Mouse (Mus musculus) cerebellum, adult 8-10 months (tissue): ENCODE data around the gene Tubb4b.
"Not testable (repeated sequence)": the region's sequence is repeated elsewhere in the genome, so short reads cannot be mapped to it uniquely, and the experiment has no call there.

ENCODE experiments used
- DNase-seq: peaks from one replicate; pipeline ENCODE4 v3.0.0; 2022

Tubb4b gene

DNA sequence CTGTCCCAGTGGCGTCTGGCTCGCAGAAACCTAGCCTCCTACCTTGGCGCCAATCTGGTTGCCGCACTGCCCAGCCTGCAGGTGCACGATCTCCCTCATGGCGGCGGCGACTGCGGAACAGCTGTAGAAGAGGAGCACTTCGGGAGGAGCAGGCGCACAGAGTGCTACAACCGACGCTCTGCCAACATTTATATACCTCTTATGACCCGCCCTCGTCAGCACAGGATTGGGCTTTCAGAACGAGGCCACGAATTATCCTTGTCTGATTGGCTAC lies at the start of gene Tubb4b:
Tubb4b (minus strand) TSS at position 211 of the 274 bp plus-strand sequence.
- DNase-seq, result no peak

DNA sequence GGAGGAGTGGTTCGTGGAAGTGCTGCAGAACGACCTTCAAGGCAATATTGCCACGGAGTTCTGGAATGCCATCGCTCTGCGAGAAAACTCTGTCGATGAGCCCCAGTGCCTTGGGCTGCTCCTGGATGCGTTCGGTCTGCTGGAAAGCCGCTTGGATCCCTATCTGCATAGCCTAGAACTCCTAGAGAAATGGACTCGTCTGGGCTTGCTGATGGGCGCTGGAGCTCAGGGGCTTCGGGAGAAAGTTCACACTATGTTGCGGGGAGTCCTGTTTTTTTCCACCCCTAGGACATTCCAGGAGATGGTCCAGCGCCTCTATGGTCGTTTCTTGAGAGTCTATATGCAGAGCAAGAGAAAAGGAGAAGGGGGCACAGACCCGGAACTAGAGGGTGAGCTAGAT lies 48.5 kb upstream of the Tubb4b start:
- no peak for DNase-seq

DNA sequence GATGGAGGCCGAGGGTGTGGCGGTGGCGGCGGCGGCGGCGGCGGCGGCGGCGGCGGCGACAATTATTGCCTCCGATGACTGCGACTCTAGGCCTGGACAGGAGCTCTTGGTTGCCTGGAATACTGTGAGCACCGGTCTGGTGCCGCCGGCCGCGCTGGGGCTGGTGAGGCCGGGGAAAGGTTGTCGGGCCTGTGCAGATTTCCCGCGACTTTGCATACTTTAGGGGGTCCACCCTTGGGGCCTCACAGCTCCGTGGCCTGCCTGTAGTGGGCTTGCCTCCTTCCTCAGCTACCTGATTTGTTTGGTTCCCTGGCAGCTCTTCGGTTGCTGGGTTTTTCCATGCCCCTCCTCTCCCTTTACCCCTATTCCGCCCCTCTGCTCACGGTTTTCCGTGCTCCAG lies 48.0 kb upstream of the Tubb4b start:
- no peak for DNase-seq

DNA sequence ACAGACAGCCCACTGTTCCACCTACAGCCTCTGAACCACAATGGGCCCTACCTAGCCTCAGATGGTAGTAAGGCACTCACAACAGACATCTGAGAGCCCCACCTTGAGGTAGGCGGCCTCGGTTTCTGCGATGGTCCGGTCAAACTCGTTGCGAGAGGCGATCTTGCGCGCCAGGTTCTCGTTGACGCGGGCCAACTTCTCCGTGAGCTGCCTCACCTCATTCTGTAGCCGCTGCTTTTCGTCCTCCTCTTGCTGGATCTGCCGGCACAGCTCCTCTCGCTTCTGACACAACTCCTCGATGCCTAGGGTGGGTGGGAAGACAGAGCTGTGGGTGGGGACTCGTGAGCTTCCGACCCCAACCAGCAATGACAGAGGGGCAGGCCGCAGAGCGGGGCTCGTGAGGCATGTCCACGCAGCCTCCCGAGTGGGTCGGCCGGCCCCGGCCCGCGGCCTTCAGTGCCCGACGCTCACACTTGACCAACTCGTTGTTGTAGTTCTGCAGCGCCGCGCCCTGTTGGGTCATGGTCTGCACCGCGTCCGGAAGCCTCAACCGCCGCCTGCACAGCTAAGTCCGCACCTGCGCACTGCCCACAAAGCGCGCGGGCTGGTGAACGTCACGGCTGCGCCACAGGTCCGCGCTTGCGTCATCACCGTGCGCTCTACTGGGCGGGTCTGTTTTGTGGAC lies 47.5 kb upstream of the Tubb4b start, which contains the start of the genes Ssna1 and Anapc2:
Ssna1 (minus strand) TSS at position 612 of the 685 bp plus-strand sequence.
Anapc2 (plus strand) TSS at position 652 of the 685 bp plus-strand sequence.
- peak; percentile 97 for DNase-seq

DNA sequence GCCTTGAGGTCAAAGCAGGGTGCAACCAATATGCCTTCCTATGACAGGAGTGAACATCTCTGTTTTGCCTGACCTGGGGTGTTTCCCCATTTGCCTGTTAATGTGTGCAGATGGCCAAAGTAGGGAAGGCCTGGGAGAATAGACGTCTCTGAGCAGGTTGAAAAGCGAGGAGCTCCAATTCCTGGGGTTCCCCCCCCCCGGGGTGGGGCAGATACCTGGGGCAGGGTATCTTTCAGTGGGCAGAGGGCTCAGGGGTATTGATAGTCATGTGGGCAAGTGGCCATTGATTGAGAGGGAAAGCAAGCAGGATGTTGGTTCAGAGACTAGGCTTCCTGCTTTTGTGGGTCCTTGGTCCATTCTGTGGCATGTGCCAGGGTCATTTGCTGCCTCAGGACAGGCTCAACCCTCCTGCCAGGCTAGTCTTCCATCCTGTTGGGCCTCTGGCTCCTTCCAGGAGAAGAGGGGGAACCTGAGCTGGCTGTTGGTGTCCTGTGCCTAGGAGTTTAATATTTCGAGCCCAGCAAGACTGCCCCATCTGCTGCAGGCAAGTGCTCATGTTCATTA lies 43.3 kb upstream of the Tubb4b start:
- DNase-seq, result no peak

DNA sequence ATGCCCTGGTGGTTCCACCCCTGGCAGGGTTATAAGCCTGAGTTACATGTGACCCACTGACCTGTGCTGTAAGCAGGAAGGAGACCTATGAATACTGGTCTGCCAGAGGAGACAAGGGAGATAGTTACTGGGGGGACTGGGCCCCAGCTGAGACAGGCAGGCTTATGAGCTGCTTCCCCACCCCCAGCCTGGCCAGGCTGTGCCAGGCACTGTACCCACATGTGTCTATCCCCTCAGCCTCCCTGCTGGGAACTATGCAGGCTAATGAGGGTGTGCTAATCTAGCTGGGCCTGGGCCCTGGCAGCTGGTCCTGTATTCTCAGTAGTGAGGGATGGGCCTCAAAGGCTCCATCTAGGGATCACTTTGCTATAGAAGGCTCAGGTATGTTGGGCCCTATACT lies 42.7 kb upstream of the Tubb4b start:
- DNase-seq, result no peak

DNA sequence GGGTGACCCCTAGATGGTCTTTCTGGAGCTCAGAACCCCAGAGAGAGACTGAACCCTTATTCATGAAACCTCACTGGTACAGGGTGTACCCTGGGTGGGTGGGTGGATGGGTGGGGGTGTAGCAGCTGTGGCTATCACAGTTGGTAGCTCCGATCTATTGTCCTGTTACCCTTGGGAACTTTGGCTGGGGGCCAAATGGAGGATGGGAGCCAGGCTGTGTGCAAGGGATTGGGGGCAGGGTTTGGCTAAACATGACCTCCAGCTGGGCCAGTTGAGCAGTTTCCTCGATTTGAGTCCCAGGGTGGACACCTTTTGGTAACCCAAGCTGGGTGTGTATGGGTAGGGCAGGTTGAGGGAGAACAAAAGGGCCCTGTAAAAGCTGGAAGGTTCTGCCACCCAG lies 42.2 kb upstream of the Tubb4b start:
- peak; percentile 80 for DNase-seq

DNA sequence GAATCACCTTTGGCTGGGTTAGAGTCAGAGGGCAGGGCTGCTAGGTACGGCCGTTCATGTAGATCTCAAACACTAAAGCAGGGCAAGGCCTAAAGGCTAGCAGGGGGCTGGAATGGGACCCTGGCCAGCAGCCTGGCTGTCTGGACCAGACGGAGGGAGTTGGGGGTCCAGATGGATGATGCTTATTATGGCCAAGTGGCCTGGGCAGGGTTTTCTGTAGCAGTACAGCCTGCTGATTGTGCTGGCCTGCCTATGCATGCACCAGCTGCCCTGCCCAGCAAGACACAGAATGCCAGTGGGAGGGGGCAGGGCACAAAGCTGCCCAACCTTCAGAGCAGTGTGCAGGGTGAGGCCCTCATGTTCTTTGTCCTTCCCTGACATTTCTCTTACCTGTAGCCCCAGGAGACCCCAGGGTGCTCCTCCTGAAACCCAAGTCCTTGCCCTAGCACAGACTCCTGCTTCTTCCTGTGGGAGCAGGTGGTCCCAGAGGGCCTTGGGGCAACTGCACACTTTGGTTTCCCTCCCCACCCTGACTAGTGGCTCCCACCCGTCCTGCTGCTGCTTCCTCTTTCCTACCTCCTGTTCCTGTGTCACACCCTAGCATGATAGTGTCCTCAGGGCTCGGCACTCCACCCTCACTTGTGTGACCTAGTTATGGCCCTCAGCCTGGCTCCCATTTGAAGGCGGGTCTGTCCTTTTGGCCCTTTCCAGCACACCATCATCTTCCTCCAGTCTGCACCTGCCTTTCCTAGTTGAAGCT lies 41.6 kb upstream of the Tubb4b start:
- peak; percentile 96 for DNase-seq

DNA sequence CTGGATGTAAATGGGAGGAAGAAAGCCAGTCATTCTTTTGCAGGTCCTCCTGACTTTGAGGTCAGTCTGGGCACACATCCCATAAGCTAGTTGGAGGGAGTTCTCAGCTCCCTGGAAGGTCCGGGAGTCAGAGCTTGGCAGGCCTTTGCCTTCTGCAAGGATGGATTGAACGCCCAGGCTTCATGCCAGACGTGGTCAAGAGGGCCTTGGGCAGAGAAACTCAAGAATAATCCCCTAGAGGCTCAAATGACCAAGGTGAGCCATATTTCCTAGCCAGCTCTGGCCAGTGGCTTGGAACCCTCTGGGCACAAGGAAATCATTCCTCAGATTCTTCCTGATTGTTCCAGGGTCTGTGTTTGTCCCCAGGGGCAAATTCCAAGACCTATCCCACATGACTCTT lies 40.3 kb upstream of the Tubb4b start:
- peak; percentile 87 for DNase-seq

DNA sequence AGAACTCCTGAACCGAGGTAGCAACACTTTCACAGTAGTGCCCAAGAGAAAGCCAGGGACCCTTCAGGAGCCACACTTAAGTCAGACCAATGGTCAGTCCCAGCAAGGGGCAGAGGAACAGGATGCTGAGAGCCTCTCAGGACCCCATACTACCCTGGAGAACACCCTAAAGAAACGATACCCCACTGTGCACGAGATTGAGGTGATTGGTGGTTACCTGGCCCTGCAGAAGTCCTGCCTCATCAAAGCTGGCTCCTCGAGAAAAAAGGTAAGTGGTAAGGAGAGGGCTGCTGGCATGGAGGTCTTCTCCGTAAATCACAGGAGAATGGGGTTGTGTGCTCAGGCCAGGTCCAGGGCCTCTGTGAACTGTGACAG lies 39.8 kb upstream of the Tubb4b start:
- DNase-seq, result no peak

DNA sequence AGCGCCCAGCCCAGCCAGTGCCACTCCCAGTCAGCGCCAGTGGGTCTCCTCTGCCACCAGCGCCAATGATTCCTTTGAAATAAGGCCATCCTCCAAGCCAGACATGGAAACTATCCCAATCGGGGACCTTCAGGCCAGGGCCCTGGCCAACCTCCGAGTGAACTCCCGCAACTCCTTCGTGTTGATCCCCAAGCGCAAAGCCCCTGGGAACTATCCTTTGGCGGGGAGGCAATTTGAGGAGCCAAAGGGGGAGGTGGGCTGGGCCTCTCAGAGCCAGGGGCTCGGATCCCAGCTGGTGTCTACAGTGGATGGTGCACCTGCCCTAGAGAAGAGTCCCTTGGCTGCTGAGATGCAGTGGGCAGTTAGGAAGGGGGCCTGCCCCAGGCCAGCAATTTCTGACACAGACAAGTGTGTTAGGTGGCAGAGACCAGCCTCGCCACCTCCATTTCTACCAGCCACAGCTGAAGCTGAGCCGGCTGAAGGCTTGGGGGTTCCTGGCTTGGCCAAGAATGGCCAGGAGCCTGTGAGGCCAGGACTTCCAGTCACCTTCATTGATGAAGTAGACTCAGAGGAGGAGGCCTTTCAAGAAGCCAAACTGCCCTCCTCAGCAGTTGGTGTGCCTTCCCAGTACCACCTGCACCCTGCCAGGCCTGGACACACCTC lies 39.3 kb upstream of the Tubb4b start:
- peak; percentile 49 for DNase-seq

DNA sequence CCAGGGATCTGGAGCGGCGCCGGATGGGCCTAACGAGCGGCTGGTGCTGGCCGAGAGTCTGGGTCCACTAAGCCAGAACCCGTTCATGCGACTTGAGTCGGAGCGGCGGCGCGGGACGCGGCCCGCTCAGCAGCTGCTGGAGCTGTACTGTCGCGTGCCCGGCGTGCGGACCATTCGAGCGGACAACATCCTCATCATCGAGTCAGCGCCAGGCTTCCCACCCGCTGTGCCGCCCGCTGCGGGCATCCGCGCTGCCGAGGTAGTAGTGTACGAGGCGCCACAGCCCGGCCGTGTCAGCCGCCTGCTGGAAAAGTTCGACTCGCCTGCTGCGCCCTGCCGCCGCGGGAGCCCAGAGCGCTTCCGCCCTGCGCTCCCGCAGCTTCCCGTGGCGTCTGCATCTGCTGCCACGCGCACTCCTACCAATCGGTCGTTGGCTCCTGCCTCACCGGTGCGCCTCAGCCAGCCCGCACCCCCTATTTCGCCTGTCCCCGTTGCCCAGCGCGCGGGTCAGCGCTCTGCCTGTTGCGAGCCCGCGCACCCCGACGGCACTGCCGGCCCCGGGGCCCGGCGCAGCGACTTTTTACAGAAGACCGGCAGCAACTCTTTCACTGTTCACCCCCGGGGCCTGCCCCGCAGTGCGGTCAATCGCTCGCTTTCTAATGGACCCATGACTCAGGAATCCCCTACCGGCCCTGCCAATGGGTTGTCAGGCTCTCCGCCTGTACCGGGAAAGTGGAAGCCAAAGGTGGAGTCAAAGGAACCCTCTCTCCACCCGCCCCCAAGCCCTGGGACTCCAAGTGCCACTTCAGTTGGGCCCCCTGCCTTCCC lies 38.5 kb upstream of the Tubb4b start:
- DNase-seq, result peak; percentile 82

DNA sequence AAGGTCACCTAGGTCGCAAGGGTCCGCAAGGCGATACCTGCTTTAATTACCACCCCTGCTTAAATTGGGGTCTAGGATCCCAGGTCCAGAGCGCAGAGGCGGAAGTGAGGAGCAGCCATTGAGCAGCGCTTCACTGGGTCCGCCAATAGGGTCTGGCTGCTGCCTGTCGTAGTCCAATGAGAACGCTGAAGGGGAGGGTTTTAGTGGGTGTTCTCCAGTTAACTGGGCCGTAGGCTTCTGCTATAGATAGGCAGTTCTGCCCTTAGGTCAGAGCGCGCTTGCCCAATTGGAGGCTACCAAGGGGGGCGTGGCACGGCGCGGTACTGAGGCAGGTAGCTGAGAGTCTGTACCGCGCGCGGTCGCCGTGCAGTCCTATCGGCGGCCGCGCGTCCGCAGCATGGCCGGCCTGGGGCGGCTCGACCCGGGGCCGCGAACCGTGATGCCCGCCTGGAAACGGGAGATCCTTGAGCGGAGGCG lies 37.8 kb upstream of the Tubb4b start, which contains the start of gene Tprn:
Tprn (plus strand) TSS at position 328 of the 477 bp plus-strand sequence.
- peak; percentile 95 for DNase-seq

DNA sequence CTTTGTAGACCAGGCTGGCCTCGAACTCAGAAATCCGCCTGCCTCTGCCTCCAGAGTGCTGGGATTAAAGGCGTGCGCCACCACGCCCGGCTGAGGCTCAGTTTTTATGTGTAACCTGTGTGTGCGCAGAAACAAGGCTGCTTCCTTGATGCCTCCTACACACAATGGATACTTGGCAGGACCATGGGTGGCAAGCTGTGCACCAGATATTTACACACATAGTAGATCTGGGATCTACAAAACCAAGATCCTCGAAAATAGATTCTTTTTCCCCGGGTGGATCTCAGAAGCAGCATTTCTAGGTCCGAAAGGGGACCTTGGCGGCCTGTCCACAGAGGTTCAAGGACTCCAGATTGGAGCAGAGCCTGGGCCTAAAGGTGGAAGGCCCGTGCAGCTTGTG lies 37.4 kb upstream of the Tubb4b start:
- DNase-seq, result no peak

DNA sequence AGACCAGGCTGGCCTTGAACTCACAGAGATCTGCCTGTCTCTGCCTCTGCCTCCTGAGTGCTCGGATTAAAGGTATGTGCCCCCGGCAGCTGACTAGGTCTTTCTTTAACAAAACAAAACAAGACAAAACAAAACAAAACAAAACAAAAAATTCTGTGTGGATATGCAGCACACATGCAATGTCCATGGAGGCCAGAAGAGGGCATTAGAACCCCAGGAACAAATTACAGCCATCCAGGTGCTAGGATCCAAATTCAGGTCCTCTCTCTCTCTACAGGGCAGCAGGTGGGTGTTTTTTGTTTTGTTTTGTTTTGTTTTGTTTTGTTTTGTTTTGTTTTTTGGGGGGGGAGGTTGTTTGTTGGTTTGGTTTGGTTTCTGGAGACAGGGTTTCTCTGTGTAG lies 34.4 kb upstream of the Tubb4b start:
- DNase-seq, result no peak

DNA sequence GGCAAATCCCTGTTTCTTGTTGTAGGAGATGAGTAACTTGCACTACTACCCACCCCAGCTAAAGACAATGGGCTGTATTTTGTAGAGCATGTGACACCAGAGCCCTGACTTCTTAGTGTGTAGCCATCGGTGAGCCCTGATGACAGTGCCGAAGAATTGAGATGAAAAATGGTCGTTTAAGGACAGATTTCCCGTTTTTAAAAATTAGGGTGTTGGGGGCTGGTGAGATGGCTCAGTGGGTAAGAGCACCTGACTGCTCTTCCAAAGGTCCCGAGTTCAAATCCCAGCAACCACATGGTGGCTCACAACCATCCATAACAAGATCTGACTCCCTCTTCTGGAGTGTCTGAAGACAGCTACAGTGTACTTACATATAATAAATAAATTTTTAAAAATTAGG lies 32.7 kb upstream of the Tubb4b start:
- not testable (repeated sequence) for DNase-seq

DNA sequence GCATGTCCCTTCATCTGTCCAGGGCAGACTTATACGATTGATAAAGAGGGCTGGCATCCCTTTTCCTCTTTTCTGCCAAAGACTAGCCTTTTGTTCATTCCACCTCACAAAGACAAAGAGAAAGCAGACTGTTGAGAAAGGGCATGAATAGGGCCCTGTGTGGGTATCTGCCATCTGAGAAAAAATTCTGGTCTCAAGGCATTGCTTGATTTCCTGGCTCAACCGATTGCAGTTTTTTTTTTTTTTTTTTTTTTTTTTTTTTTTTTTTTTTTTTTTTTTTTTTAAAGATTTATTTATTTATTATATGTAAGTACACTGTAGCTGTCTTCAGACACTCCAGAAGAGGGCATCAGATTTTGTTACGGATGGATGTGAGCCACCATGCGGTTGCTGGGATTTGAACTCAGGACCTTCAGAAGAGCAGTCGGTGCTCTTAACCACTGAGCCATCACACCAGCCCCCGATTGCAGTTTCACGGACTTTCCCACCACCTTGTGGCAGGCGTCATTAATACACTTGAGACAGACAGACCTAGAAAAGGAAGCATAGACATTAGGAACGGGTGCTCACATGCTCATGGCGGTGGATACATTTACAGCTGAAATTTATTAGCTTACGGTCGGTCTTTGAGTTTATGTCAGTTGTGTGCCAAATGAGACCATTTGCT lies 32.1 kb upstream of the Tubb4b start:
- not testable (repeated sequence) for DNase-seq

DNA sequence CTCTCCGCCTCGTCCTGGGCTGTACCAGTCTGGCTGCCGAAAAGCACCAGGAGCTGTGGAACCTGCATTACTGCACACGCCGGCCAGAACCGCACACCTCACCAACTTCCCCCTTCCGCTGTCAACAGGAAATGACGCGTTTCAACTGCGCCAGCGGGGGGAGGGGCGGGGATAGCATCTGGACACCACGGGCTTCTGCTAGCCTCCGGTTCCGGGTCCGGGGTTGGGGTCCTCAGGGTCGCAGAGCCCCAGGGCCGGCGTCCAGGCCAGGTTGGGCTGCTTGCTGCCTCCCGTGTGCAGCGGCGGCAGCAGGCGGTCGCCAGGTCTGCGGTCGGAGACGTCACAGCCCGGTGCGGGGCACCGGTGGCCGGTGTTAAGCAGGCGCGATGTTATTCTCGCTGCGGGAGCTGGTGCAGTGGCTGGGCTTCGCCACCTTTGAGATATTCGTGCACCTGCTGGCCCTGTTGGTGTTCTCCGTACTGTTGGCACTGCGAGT lies 30.8 kb upstream of the Tubb4b start, which contains the start of gene Tmem203:
Tmem203 (plus strand) TSS at position 156 of the 496 bp plus-strand sequence.
- peak; percentile 82 for DNase-seq

DNA sequence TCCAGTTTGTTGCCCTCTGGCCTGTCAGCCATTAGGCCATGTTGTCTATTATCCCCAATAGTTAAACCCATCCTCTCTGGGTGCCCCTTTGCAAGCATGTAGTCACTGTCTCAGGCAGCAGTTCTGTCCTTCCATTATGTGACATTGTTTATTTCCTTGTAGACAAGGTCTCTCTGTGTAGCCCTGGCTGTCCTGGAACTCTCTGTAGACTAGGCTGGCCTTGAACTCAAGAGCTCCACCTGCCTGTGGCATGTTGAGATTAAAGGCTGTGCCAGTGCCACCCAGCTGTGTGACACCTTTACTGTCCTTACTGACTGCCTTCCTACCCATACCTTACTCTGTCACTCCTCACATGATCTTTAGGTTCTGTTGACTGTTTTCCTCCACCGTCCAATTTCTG lies 27.8 kb upstream of the Tubb4b start:
- no peak for DNase-seq

DNA sequence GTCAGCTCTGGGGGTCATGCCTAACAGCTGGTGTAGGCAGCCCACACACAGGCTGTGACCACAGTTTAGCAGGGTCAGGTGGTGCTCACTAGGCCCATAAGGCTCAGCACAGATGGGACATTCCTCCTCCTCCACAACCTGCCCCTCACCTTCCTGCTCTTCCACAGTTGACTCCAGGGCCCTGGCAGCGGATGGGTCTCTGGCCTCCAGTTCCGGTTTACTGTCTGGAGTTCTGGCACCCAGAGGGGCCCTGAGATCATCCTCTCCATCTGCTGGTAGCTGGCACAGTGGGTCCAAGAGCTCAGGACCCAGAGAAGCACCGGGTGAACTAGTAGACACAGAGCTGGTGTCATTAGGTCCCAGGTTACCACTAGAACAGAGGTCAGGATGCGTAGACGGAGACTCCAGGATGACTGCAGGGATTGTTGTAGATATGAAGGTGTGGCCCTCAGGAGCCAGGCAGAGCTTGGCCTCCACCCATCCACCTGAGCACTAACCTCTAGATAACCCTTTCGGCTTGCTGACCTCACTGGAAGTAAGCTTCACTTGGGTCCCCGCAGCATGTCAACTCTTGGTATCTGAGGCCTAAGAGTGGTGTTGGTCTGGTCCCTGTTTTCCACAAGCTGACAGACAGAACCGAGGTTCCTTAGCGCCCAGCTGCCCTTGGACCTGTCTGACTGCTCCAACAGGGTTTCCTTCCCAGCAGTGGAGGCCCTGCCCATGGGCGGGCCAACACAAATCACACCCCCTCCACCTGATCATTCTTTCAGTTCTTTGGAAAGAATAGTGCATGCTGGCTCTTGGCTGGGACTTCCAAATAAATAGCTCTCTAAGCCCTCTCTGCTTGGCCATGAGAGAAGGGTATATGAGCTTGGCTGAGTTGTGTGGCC lies 21.9 kb upstream of the Tubb4b start, which contains the start of gene AL732309.1:
AL732309.1 (minus strand) TSS at position 681 of the 890 bp plus-strand sequence.
- no peak for DNase-seq
